Mouse (Mus musculus) left cerebral cortex, adult 2 months (tissue): ENCODE data around the gene Gpank1. TPM values are rescaled to one million over a fixed set of nuclear protein-coding genes. Genes with fewer than 3 reads are reported as not detected.

Experiments used
- DNase-seq, 2 experiments: peaks; one replicate each; pipeline ENCODE4 v3.0.0; 2021 to 2022; ENCODE audit warnings: low spot score in 2 of 2, mixed read lengths in 1 of 2; ENCODE audit errors: extremely low spot score in 1 of 2
- H3K27ac ChIP-seq: fragments of 200-600 bp; 2 replicates; pipeline ENCODE4 v1.8.1; 2022
- H3K4me3 ChIP-seq: fragments of 200-600 bp; 2 replicates; pipeline ENCODE4 v1.8.1; 2022
- CTCF ChIP-seq: fragments of 200-600 bp; IDR thresholded peaks from 2 replicates; pipeline ENCODE4 v1.8.1; 2022; ENCODE audit warnings: antibody characterized with exemption, mild to moderate bottlenecking, moderate library complexity
- intact Hi-C: fragments of 180-260 bp; cut with DNase I; formaldehyde crosslinking; loops from one replicate; pipeline ENCODE4 v1.15.1; 2025
- total RNA-seq, 2 experiments: library from RNA; stranded (reverse); gene quantifications; 2 replicates each; pipeline ENCODE4 v1.2.3; 2021

Gpank1 gene
- total RNA-seq, 2 experiments from 2014 or later = 14.8 to 15.0 TPM

- Histone ChIP-seq H3K27ac (peak overlapping the region; percentile 96; the same call in 1 of the 2 replicates), H3K4me3 (no peak overlapping the region)
- peak; percentile 64 for TF ChIP-seq CTCF
- intact Hi-C loops = loop anchor here (1.0 kb wide), 1 partner anchor 70 kb away; no protein-coding TSS in a partner anchor
- peak in 1 of 2 experiments; percentile 59 for DNase-seq
Observed at GRCm38 (mm10) chr17:35166352-35167035, 45.2 kb downstream of the Gpank1 start.

- no peak for TF ChIP-seq CTCF
- Histone ChIP-seq H3K27ac (peak overlapping the region; percentile 75), H3K4me3 (no peak overlapping the region)
- DNase-seq = no peak
- intact Hi-C loops = no loop called here
Observed at GRCm38 (mm10) chr17:35167794-35168193, 46.5 kb downstream of the Gpank1 start.

GRCm38 (mm10) chr17:35168541-35169207, 47.4 kb downstream of the Gpank1 start:
- TF ChIP-seq CTCF = peak; percentile 78
- intact Hi-C loops = loop anchor here (1.0 kb wide), 1 partner anchor 64 kb away; no protein-coding TSS in a partner anchor
- DNase-seq = no peak
- no peak overlapping the region for H3K4me3 ChIP-seq
- peak overlapping the region; percentile 75 for H3K27ac ChIP-seq

GRCm38 (mm10) chr17:35172445-35173234, 51.4 kb downstream of the Gpank1 start:
- peak; percentile 54 to 55 for DNase-seq
- Histone ChIP-seq H3K27ac (peak overlapping the region; percentile 77), H3K4me3 (peak overlapping the region; percentile 14; the same call in 1 of the 2 replicates)
- no peak for TF ChIP-seq CTCF
- intact Hi-C loops = no loop called here

- TF ChIP-seq CTCF = no peak
- Histone ChIP-seq H3K27ac (peak overlapping the region; percentile 77), H3K4me3 (no peak overlapping the region)
- no peak for DNase-seq
- intact Hi-C loops = no loop called here
Observed at GRCm38 (mm10) chr17:35173329-35173728, 52.1 kb downstream of the Gpank1 start.

Other genes starting within 250 kb of the Gpank1 start
- gene Zbtb12, start 242.0 kb upstream of the Gpank1 start, total RNA-seq = 1 to 10 TPM; 6.5 to 7.4 TPM
- not detected for gene Gm20547, start 239.4 kb upstream of the Gpank1 start, total RNA-seq
- gene C2, start 223.2 kb upstream of the Gpank1 start, total RNA-seq = 1 to 10 TPM; 2.1 to 2.2 TPM
- 100 to 1,000 TPM; 175 to 184 TPM for gene Ehmt2, start 223.0 kb upstream of the Gpank1 start, total RNA-seq
- under 1 TPM; 0.45 to 0.79 TPM for gene Slc44a4, start 207.0 kb upstream of the Gpank1 start, total RNA-seq
- gene Neu1, start 190.2 kb upstream of the Gpank1 start, total RNA-seq = 10 to 100 TPM; 41.6 to 47.3 TPM
- 10 to 100 TPM; 18.8 to 22.1 TPM for gene Hspa1b, start 162.2 kb upstream of the Gpank1 start, total RNA-seq
- gene Gm20481, start 151.5 kb upstream of the Gpank1 start, total RNA-seq = not detected
- 10 to 100 TPM; 14.5 to 17.2 TPM for gene Hspa1a, start 149.3 kb upstream of the Gpank1 start, total RNA-seq
- under 1 TPM; 0.34 to 0.42 TPM for gene Hspa1l, start 148.8 kb upstream of the Gpank1 start, total RNA-seq
- 10 to 100 TPM; 15.8 to 18.4 TPM for gene Lsm2, start 139.6 kb upstream of the Gpank1 start, total RNA-seq
- 10 to 100 TPM; 44.1 to 46.6 TPM for gene Vars, start 120.5 kb upstream of the Gpank1 start, total RNA-seq
- under 1 TPM; 0.40 to 0.43 TPM for gene Vwa7, start 104.9 kb upstream of the Gpank1 start, total RNA-seq
- gene Sapcd1, start 93.4 kb upstream of the Gpank1 start, total RNA-seq = under 1 TPM in 1 of 2 experiments, not detected in 1; 0.59 TPM
- under 1 TPM; 0.27 to 0.56 TPM for gene Msh5, start 74.7 kb upstream of the Gpank1 start, total RNA-seq
- 1 to 10 TPM; 7.4 to 8.3 TPM for gene Clic1, start 71.5 kb upstream of the Gpank1 start, total RNA-seq
- gene Ddah2, start 62.4 kb upstream of the Gpank1 start, total RNA-seq = 10 to 100 TPM; 10.1 to 11.0 TPM
- gene Ly6g6c, start 56.1 kb upstream of the Gpank1 start, total RNA-seq = not detected
- not detected for gene Mpig6b, start 55.3 kb upstream of the Gpank1 start, total RNA-seq
- gene Ly6g6e, start 44.6 kb upstream of the Gpank1 start, total RNA-seq = 1 to 10 TPM; 2.1 to 3.6 TPM
- 1 to 10 TPM in 1 of 2 experiments, under 1 TPM in 1; 0.70 to 1.1 TPM for gene Ly6g6d, start 43.4 kb upstream of the Gpank1 start, total RNA-seq
- gene Ly6g6f, start 35.8 kb upstream of the Gpank1 start, total RNA-seq = under 1 TPM in 1 of 2 experiments, not detected in 1; 0.29 TPM
- 100 to 1,000 TPM; 109 to 117 TPM for gene Abhd16a, start 32.2 kb upstream of the Gpank1 start, total RNA-seq
- gene Ly6g5c, start 13.2 kb upstream of the Gpank1 start, total RNA-seq = not detected
- gene Ly6g5b, start 6.0 kb upstream of the Gpank1 start, total RNA-seq = under 1 TPM; 0.79 TPM
- gene Csnk2b, start 598 bp downstream of the Gpank1 start, total RNA-seq = 100 to 1,000 TPM; 177 to 187 TPM
- gene D17H6S53E, start 4.9 kb downstream of the Gpank1 start, total RNA-seq = 10 to 100 TPM; 27.0 to 28.5 TPM
- gene Apom, start 10.6 kb downstream of the Gpank1 start, total RNA-seq = not detected
- 100 to 1,000 TPM; 304 to 307 TPM for gene Bag6, start 13.7 kb downstream of the Gpank1 start, total RNA-seq
- 100 to 1,000 TPM; 285 to 321 TPM for gene Prrc2a, start 43.4 kb downstream of the Gpank1 start, total RNA-seq
- 10 to 100 TPM in 1 of 2 experiments, 1 to 10 TPM in 1; 8.0 to 14.4 TPM for gene Aif1, start 54.6 kb downstream of the Gpank1 start, total RNA-seq
- gene Lst1, start 67.0 kb downstream of the Gpank1 start, total RNA-seq = 1 to 10 TPM; 6.4 to 7.4 TPM
- under 1 TPM; 0.79 to 0.86 TPM for gene Ltb, start 73.0 kb downstream of the Gpank1 start, total RNA-seq
- not detected for gene Tnf, start 80.6 kb downstream of the Gpank1 start, total RNA-seq
- under 1 TPM; 0.41 to 0.65 TPM for gene Lta, start 83.9 kb downstream of the Gpank1 start, total RNA-seq
- not detected for gene Gm16181, start 99.4 kb downstream of the Gpank1 start, total RNA-seq
- 100 to 1,000 TPM; 549 to 569 TPM for gene Atp6v1g2, start 112.2 kb downstream of the Gpank1 start, total RNA-seq
- gene Nfkbil1, start 114.3 kb downstream of the Gpank1 start, total RNA-seq = 10 to 100 TPM; 13.0 to 16.1 TPM
- gene Ddx39b, start 120.3 kb downstream of the Gpank1 start, total RNA-seq = 100 to 1,000 TPM; 215 TPM
- 10 to 100 TPM; 20.3 to 25.3 TPM for gene H2-D1, start 141.3 kb downstream of the Gpank1 start, total RNA-seq
- under 1 TPM in 1 of 2 experiments, not detected in 1; 0.79 TPM for gene H2-Q1, start 198.9 kb downstream of the Gpank1 start, total RNA-seq
- gene H2-Q2, start 220.8 kb downstream of the Gpank1 start, total RNA-seq = 1 to 10 TPM in 1 of 2 experiments, under 1 TPM in 1; 0.54 to 1.1 TPM